Mouse (Mus musculus): ENCODE measurements around the gene Gabrg3. TPM values are rescaled to one million over a fixed set of nuclear protein-coding genes. Genes with fewer than 3 reads are reported as not detected.

The Gabrg3 gene
- total RNA-seq, 2 experiments from 2014 or later, result 0.02 to 0.07 TPM

- intact Hi-C loops (cut with DNase I), result no loop called here
- no peak for DNase-seq
These were observed 286.9 kb downstream of the Gabrg3 start for GRCm38 (mm10) chr7:57100065-57100464.

- no peak for DNase-seq
- intact Hi-C loops (cut with DNase I), result no loop called here
These were observed 304.9 kb downstream of the Gabrg3 start for GRCm38 (mm10) chr7:57082071-57082470.

- no peak for DNase-seq
- intact Hi-C loops (cut with DNase I), result no loop called here
These were observed 315.4 kb downstream of the Gabrg3 start for GRCm38 (mm10) chr7:57071435-57072160.

GRCm38 (mm10) chr7:57065398-57065797 lies 321.6 kb downstream of the Gabrg3 start:
- no peak for DNase-seq
- intact Hi-C loops (cut with DNase I), result no loop called here

GRCm38 (mm10) chr7:57050906-57051635 lies 335.9 kb downstream of the Gabrg3 start:
- intact Hi-C loops (cut with DNase I), result no loop called here
- DNase-seq, result no peak

GRCm38 (mm10) chr7:57037861-57038421 lies 349.0 kb downstream of the Gabrg3 start:
- intact Hi-C loops (cut with DNase I), result no loop called here
- no peak for DNase-seq

GRCm38 (mm10) chr7:57000585-57001261 lies 386.3 kb downstream of the Gabrg3 start:
- DNase-seq, result no peak
- intact Hi-C loops (cut with DNase I), result no loop called here

GRCm38 (mm10) chr7:56997713-56998624 lies 389.0 kb downstream of the Gabrg3 start:
- intact Hi-C loops (cut with DNase I), result no loop called here
- DNase-seq, result no peak

- intact Hi-C loops (cut with DNase I), result loop anchor here (5.0 kb wide), 2 partner anchors 441 to 526 kb away; partner anchors contain the start of gene Gabrg3
- no peak for DNase-seq
These were observed 440.6 kb downstream of the Gabrg3 start for GRCm38 (mm10) chr7:56946398-56946797.

GRCm38 (mm10) chr7:56941606-56942005 lies 445.4 kb downstream of the Gabrg3 start:
- DNase-seq, result no peak
- intact Hi-C loops (cut with DNase I), result no loop called here

GRCm38 (mm10) chr7:56938020-56938419 lies 449.0 kb downstream of the Gabrg3 start:
- DNase-seq, result no peak
- intact Hi-C loops (cut with DNase I), result no loop called here

GRCm38 (mm10) chr7:56919499-56919898 lies 467.5 kb downstream of the Gabrg3 start:
- no peak for DNase-seq

GRCm38 (mm10) chr7:56914862-56915261 lies 472.1 kb downstream of the Gabrg3 start:
- DNase-seq, result no peak
- intact Hi-C loops (cut with DNase I), result no loop called here

More at GRCm38 (mm10) chr7:56919499-56919898, 467.5 kb downstream of the Gabrg3 start:
- intact Hi-C loops (cut with DNase I), result no loop called here

- intact Hi-C loops (cut with DNase I), result no loop called here
- no peak for DNase-seq
These were observed 487.2 kb downstream of the Gabrg3 start for GRCm38 (mm10) chr7:56899762-56900161.

GRCm38 (mm10) chr7:56867314-56868075 lies 519.5 kb downstream of the Gabrg3 start:
- no peak for DNase-seq
- intact Hi-C loops (cut with DNase I), result no loop called here

- intact Hi-C loops (cut with DNase I), result no loop called here
- DNase-seq, result no peak
These were observed 543.4 kb downstream of the Gabrg3 start for GRCm38 (mm10) chr7:56843565-56843964.

- intact Hi-C loops (cut with DNase I), result no loop called here
- DNase-seq, result no peak
These were observed 561.5 kb downstream of the Gabrg3 start for GRCm38 (mm10) chr7:56825446-56825845.

GRCm38 (mm10) chr7:56801841-56802240 lies 585.1 kb downstream of the Gabrg3 start:
- intact Hi-C loops (cut with DNase I), result no loop called here
- DNase-seq, result no peak

GRCm38 (mm10) chr7:56779122-56779521 lies 607.9 kb downstream of the Gabrg3 start:
- no peak for DNase-seq
- intact Hi-C loops (cut with DNase I), result no loop called here
